In genomic region chr9:106906597-106906996, GRCm38 (mm10) we compare ENCODE assay signal across 15 mouse cellular contexts.
"Had no signal": no experiment of that assay in that cellular context is flagged by ENCODE, and none has a peak within 500 bp of the region (broad histone marks: within the 10 kb centered on the region; RNA-seq: fewer than 3 reads in every experiment).

No protein-coding gene starts in this region.

- H3K27ac ChIP-seq: lung, embryonic 15.5 days; macrophage; midbrain, embryonic 13.5 days; midbrain, embryonic 15.5 days; neural tube, embryonic 12.5 days; stomach, embryonic 15.5 days; stomach, postnatal 0 days had no signal

- H3K4me1 ChIP-seq: midbrain, embryonic 13.5 days; midbrain, embryonic 15.5 days; neural tube, embryonic 12.5 days; stomach, embryonic 15.5 days had no signal

- H3K36me3 ChIP-seq: lung, embryonic 15.5 days; stomach, embryonic 15.5 days had no signal

- DNase-seq: lung, adult 2 months; lung, postnatal 14 days; lung, postnatal 36 days; right cerebral cortex, postnatal 14 days; thymus, adult 2 months; thymus, postnatal 25 days; thymus, postnatal 4 days had no signal

- H3K9me3 ChIP-seq: lung, embryonic 15.5 days; megakaryocyte, embryonic 14.5 days; midbrain, embryonic 13.5 days; midbrain, embryonic 15.5 days; neural tube, embryonic 12.5 days; stomach, embryonic 15.5 days had no signal

- H3K27me3 ChIP-seq: lung, embryonic 15.5 days; midbrain, embryonic 13.5 days; midbrain, embryonic 15.5 days; neural tube, embryonic 12.5 days; stomach, embryonic 15.5 days had no signal

- H3K4me3 ChIP-seq: lung, embryonic 15.5 days; megakaryocyte, embryonic 14.5 days; midbrain, embryonic 13.5 days; midbrain, embryonic 15.5 days; neural tube, embryonic 12.5 days; stomach, embryonic 15.5 days had no signal
